Mouse (Mus musculus): ENCODE data around the gene Dleu7.

Gene Dleu7

GRCm38 (mm10) chr14:62292488-62293339 is at the start of gene Dleu7, which contains the start of gene Rnaseh2b:
TSS of gene Dleu7 (minus strand) at chr14:62293047.
TSS of gene Rnaseh2b (plus strand) at chr14:62292589.
- DNase-seq (ENCODE audit: low read depth, low spot score), result peak; percentile 48

- peak; percentile 91 for DNase-seq (ENCODE audit: low read depth, low spot score)
Measured at GRCm38 (mm10) chr14:62341887-62342642, 49.2 kb upstream of the Dleu7 start.

GRCm38 (mm10) chr14:62339196-62339595 is 46.3 kb upstream of the Dleu7 start:
- no peak for DNase-seq (ENCODE audit: low read depth, low spot score)

GRCm38 (mm10) chr14:62333909-62334687 is 41.3 kb upstream of the Dleu7 start:
- no peak for DNase-seq (ENCODE audit: low read depth, low spot score)

GRCm38 (mm10) chr14:62331866-62332619 is 39.2 kb upstream of the Dleu7 start:
- DNase-seq (ENCODE audit: low read depth, low spot score), result peak; percentile 91

- no peak for DNase-seq (ENCODE audit: low read depth, low spot score)
Measured at GRCm38 (mm10) chr14:62331457-62331856, 38.6 kb upstream of the Dleu7 start.

- no peak for DNase-seq (ENCODE audit: low read depth, low spot score)
Measured at GRCm38 (mm10) chr14:62329631-62330030, 36.8 kb upstream of the Dleu7 start.

GRCm38 (mm10) chr14:62328606-62329005 is 35.8 kb upstream of the Dleu7 start:
- DNase-seq (ENCODE audit: low read depth, low spot score), result no peak

- peak; percentile 37 for DNase-seq (ENCODE audit: low read depth, low spot score)
Measured at GRCm38 (mm10) chr14:62327171-62327570, 34.3 kb upstream of the Dleu7 start.

- DNase-seq (ENCODE audit: low read depth, low spot score), result no peak
Measured at GRCm38 (mm10) chr14:62326026-62326425, 33.2 kb upstream of the Dleu7 start.

GRCm38 (mm10) chr14:62324943-62325342 is 32.1 kb upstream of the Dleu7 start:
- no peak for DNase-seq (ENCODE audit: low read depth, low spot score)

GRCm38 (mm10) chr14:62323457-62323856 is 30.6 kb upstream of the Dleu7 start:
- no peak for DNase-seq (ENCODE audit: low read depth, low spot score)

GRCm38 (mm10) chr14:62322581-62323344 is 29.9 kb upstream of the Dleu7 start:
- no peak for DNase-seq (ENCODE audit: low read depth, low spot score)

GRCm38 (mm10) chr14:62311672-62312071 is 18.8 kb upstream of the Dleu7 start:
- no peak for DNase-seq (ENCODE audit: low read depth, low spot score)

GRCm38 (mm10) chr14:62309026-62309425 is 16.2 kb upstream of the Dleu7 start:
- DNase-seq (ENCODE audit: low read depth, low spot score), result no peak

GRCm38 (mm10) chr14:62307555-62307954 is 14.7 kb upstream of the Dleu7 start:
- no peak for DNase-seq (ENCODE audit: low read depth, low spot score)

- DNase-seq (ENCODE audit: low read depth, low spot score), result no peak
Measured at GRCm38 (mm10) chr14:62300031-62300430, 7.2 kb upstream of the Dleu7 start.

GRCm38 (mm10) chr14:62298808-62299207 is 6.0 kb upstream of the Dleu7 start:
- peak; percentile 24 for DNase-seq (ENCODE audit: low read depth, low spot score)

- DNase-seq (ENCODE audit: low read depth, low spot score), result no peak
Measured at GRCm38 (mm10) chr14:62292166-62292487, 720 bp downstream of the Dleu7 start.

- no peak for DNase-seq (ENCODE audit: low read depth, low spot score)
Measured at GRCm38 (mm10) chr14:62291406-62291987, 1.4 kb downstream of the Dleu7 start.

All from brain, adult 2 months (tissue).